Mouse (Mus musculus): Measurements from ENCODE around the gene Ptprb. TPM values are rescaled to one million over a fixed set of nuclear protein-coding genes. Genes with fewer than 3 reads are reported as not detected.

Ptprb gene
- total and polyA plus RNA-seq, 3 experiments = not detected

GRCm38 (mm10) chr10:116286697-116287344 lies 11.5 kb downstream of the Ptprb start:
- TF ChIP-seq ZNF384 (IDR thresholded peaks at IDR 0.05; ENCODE audit: low read depth, low read length) (no peak), TBP (IDR thresholded peaks at IDR 0.05; ENCODE audit: low read depth, low read length) (no peak), BHLHE40 (IDR thresholded peaks at IDR 0.05; ENCODE audit: borderline replicate concordance, low read depth, low read length) (no peak), ZMIZ1 (IDR thresholded peaks at IDR 0.05; ENCODE audit: low read depth, low read length) (no peak), SIN3A (IDR thresholded peaks at IDR 0.05; ENCODE audit: low read length) (no peak), SMC3 (IDR thresholded peaks at IDR 0.05; ENCODE audit: low read depth, low read length) (no peak), ETS1 (IDR thresholded peaks at IDR 0.05; ENCODE audit: low read depth, low read length) (no peak), RCOR1 (IDR thresholded peaks at IDR 0.05; ENCODE audit: low read depth, low read length) (no peak), ZC3H11A (IDR thresholded peaks at IDR 0.05; ENCODE audit: low read depth, low read length) (no peak), JUND (IDR thresholded peaks at IDR 0.05; ENCODE audit: low read depth, low read length) (no peak), UBTF (IDR thresholded peaks at IDR 0.05; ENCODE audit: borderline replicate concordance, insufficient read depth, low read depth, low read length) (no peak), ELF1 (IDR thresholded peaks at IDR 0.05; ENCODE audit: low read depth, low read length) (no peak), TCF12 (IDR thresholded peaks at IDR 0.05; ENCODE audit: low read depth, low read length) (no peak), MEF2A (IDR thresholded peaks at IDR 0.05; ENCODE audit: extremely low read depth, insufficient replicate concordance, low read depth, low read length, poor library complexity, severe bottlenecking) (no peak), EP300 (IDR thresholded peaks at IDR 0.05; ENCODE audit: low read depth in 1 of 2, low read length in 2 of 2) (no peak), NRF1 (IDR thresholded peaks at IDR 0.05; ENCODE audit: insufficient read depth, low read depth, low read length, poor library complexity, severe bottlenecking) (no peak), KAT2A (conservative IDR thresholded peaks at IDR 0.05; ENCODE audit: low read depth, low read length) (no peak), MAZ (IDR thresholded peaks at IDR 0.05; ENCODE audit: low read depth, low read length) (no peak)
- Histone ChIP-seq H3K27me3 (ENCODE audit: control insufficient read depth in 1 of 2, insufficient read depth in 2 of 2, low read length in 2 of 2) (no peaks in the 10 kb centered on the region), H3K79me2 (ENCODE audit: control insufficient read depth, insufficient read depth, low read length, poor library complexity) (no peaks in the 10 kb centered on the region), H3K27ac (ENCODE audit: control insufficient read depth, low read depth, low read length) (no peak overlapping the region), H3K4me3 (ENCODE audit: control insufficient read depth in 1 of 2, insufficient read depth in 1 of 2, low read depth in 2 of 2, low read length in 2 of 2) (no peak overlapping the region), H3K9ac (ENCODE audit: control insufficient read depth, low read depth, low read length, poor library complexity, severe bottlenecking) (no peak overlapping the region), H3K9me3 (replicated peaks; ENCODE audit: insufficient read depth, low read length) (no peaks in the 10 kb centered on the region), H3K4me1 (ENCODE audit: control insufficient read depth in 1 of 2, insufficient read depth in 2 of 2, low read length in 2 of 2) (no peaks in the 10 kb centered on the region), H3K36me3 (ENCODE audit: control insufficient read depth in 1 of 2, insufficient read depth in 2 of 2, low read length in 2 of 2) (no peaks in the 10 kb centered on the region)
- no peak for DNase-seq (ENCODE audit: low read depth, low spot score)

- no peak for DNase-seq (ENCODE audit: low read depth, low spot score)
- no peaks in the 10 kb centered on the region for H3K9me3 ChIP-seq (replicated peaks; ENCODE audit: insufficient read depth, low read length)
These were observed 12.8 kb downstream of the Ptprb start for GRCm38 (mm10) chr10:116288130-116288529.

More at GRCm38 (mm10) chr10:116288130-116288529, 12.8 kb downstream of the Ptprb start:
- H3K4me3 ChIP-seq (ENCODE audit: control insufficient read depth in 1 of 2, insufficient read depth in 1 of 2, low read depth in 2 of 2, low read length in 2 of 2) = no peak overlapping the region
- no peaks in the 10 kb centered on the region for H3K36me3 ChIP-seq (ENCODE audit: control insufficient read depth in 1 of 2, insufficient read depth in 2 of 2, low read length in 2 of 2)
- no peaks in the 10 kb centered on the region for H3K79me2 ChIP-seq (ENCODE audit: control insufficient read depth, insufficient read depth, low read length, poor library complexity)
- no peak overlapping the region for H3K27ac ChIP-seq (ENCODE audit: control insufficient read depth, low read depth, low read length)
- no peaks in the 10 kb centered on the region for H3K4me1 ChIP-seq (ENCODE audit: control insufficient read depth in 1 of 2, insufficient read depth in 2 of 2, low read length in 2 of 2)
- H3K9ac ChIP-seq (ENCODE audit: control insufficient read depth, low read depth, low read length, poor library complexity, severe bottlenecking) = no peak overlapping the region
- TF ChIP-seq POLR2AphosphoS5 (IDR thresholded peaks at IDR 0.05; ENCODE audit: borderline replicate concordance, low read depth, low read length) = no peak
- TF ChIP-seq CHD2 (IDR thresholded peaks at IDR 0.05; ENCODE audit: low read length) = no peak
- no peak for TF ChIP-seq ELF1 (IDR thresholded peaks at IDR 0.05; ENCODE audit: low read depth, low read length)
- TF ChIP-seq SMC3 (IDR thresholded peaks at IDR 0.05; ENCODE audit: low read depth, low read length) = no peak
- TF ChIP-seq JUND (IDR thresholded peaks at IDR 0.05; ENCODE audit: low read depth, low read length) = no peak
- no peak for TF ChIP-seq TCF12 (IDR thresholded peaks at IDR 0.05; ENCODE audit: low read depth, low read length)
- TF ChIP-seq ZMIZ1 (IDR thresholded peaks at IDR 0.05; ENCODE audit: low read depth, low read length) = no peak
- H3K27me3 ChIP-seq (ENCODE audit: control insufficient read depth in 1 of 2, insufficient read depth in 2 of 2, low read length in 2 of 2) = no peaks in the 10 kb centered on the region
